Mouse (Mus musculus) megakaryocyte, adult 5-6 weeks (primary cell): ENCODE data around the gene Cdc42bpb. TPM values are rescaled to one million over a fixed set of nuclear protein-coding genes. Genes with fewer than 3 reads are reported as not detected.

Source experiments
- ATAC-seq: 2 replicates; pipeline ENCODE4 v1.8.0; 2016; ENCODE audit warnings: mild to moderate bottlenecking, inconsistent platforms; ENCODE audit not compliant: poor library complexity, severe bottlenecking
- total RNA-seq, 2 experiments: library from RNA; stranded (forward) in 1 of 2; stranded (reverse) in 1 of 2; fragments of 153-499, 151-499 nt in 1 of 2; fragments of 221-1000, 200-1000 nt in 1 of 2; gene quantifications; 2 replicates each; pipeline versions ENCODE4 v1.2.3 to v1.2.4; 2015 to 2017

Gene Cdc42bpb
- total RNA-seq, 2 experiments from 2014 or later = 12.4 to 24.6 TPM

DNA sequence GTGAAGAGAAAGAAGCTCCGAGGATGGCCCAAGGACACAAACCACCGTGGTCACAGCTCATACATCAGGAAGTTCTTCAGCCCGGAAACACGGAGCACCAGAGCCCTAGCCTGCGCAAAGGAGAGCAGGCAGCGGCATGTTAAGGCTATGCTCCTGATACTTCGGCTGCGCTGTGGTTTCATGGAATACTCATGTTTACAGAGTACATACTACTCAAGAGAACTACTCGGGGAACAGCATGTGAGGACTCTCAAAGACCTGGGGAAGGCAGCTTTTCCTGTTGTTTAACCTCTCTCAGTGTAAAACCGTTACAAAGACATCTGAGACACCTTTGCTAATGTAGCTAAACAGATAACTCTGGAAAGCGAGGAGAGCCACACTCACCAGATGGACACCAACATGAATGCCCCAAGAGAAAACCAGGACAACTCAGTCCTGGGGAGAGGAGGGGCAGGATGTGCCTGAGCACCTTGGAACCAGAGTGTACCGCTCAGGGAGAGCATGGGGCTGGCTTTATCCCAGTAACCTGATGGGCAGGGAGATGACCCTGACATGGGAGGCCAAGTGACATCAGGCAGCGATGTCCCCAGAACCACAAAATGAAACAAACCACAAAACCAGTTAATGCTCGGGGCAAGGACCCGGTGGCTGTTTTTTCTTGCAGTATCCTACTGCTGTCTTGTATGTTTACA, 27.8 kb downstream of the Cdc42bpb start:
- no peak for ATAC-seq

DNA sequence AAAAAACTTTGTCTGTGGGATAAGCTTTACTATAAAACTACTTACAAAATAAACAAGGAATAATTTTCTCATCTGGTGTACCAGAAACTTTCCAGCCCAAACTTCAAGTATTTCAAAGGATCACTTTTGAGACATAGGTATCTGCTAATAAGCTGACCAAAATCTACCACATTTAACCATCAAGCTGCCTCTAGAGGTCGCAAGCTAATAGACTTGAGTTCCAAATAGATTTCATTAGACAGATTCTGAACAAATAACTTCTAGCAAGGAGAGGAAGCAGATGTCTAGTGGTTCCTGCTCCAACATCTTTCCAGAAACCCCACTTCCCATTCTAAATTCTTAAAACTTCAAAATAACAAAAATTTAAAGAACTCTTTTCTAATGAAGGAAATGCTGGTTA, 33.6 kb downstream of the Cdc42bpb start:
- no peak for ATAC-seq

DNA sequence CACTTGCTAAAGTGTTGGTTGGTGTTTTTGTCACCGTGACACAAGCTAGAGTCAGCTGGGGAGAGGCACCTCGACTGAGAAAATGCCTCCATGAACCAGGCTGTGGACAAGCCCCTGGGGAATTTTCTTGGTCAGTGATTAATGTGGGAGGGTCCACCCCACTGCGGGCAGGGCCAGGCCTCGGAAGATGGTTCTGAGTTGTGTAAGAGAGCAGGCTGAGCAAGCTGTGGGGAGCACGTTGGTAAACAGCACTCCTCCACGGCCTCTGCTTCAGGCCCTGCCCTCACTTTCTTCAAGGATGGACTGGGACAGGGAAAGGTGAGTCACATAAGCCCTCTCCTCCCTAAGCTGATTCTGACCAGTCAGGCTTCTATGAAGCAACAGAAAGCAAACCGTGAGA, 36.8 kb downstream of the Cdc42bpb start:
- no peak for ATAC-seq

DNA sequence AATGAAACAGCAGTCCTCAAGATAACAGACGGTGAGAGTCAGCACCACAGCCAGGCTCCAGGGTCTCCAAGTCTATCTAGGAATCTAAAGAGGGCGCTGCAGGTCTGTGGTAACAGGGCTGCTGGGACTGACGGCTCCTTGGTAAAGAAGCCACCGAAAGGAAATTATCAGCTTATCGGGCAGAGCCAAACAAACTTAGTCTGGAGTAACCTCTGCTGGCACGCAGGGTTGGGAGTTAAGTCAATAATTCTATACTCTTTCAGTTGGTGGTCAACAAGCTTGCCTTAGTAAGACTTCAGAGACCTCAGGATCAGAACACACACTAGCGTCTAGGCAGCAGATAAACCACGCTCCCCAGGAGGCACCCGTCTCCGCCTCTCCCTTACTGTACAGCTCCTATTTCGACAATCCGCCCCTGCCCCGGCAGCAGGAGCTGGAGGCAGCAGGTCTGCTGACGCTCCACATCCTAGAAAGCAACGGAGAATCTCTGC, 39.6 kb downstream of the Cdc42bpb start:
- no peak for ATAC-seq

DNA sequence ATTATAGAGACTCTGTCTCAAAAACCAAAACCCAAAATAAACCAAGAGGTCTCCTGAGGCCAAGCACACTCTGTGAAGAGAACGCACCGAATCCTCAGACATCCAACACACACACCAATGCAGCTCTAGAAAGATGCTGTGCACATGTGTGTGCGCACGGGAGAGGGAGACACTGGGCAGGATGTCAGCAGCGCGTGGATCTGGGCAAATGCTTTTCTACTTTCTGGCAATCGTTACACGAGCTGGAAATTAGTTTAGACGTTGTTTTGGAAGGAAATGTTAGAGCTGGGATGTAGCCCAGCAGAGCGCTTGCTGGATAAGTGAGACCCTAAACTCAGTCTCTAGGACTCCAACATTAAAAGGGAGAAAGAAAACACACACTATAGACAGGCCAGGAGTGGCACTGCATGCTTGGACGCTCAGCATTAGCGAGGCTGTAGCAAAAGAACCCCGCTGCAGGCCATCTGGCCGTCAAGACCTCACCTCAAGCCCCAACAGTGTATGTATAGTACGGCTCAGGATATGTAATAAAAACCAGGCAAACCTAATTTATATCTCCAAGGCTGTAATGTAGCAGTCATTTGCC, 44.4 kb downstream of the Cdc42bpb start:
- ATAC-seq = no peak

DNA sequence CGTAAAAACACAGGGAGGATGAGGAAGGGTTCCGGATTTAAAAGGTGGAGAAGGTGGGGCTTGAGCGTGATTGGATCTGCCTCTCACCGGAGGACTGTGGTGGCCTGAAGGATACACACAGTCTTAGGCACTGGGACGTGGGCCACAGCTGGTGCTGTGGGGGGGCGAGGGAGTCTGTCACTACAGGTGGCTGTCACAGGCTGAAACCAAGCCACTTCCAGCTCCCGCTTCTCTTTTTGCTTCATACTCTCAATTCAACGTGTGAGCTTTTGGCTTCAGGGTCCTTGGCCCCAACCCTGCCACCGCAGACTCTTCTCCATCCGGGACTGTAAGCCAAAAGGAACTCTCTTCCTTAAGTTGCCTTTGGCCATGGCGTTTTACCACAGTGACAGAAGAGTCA, 45.1 kb downstream of the Cdc42bpb start:
- ATAC-seq = no peak

DNA sequence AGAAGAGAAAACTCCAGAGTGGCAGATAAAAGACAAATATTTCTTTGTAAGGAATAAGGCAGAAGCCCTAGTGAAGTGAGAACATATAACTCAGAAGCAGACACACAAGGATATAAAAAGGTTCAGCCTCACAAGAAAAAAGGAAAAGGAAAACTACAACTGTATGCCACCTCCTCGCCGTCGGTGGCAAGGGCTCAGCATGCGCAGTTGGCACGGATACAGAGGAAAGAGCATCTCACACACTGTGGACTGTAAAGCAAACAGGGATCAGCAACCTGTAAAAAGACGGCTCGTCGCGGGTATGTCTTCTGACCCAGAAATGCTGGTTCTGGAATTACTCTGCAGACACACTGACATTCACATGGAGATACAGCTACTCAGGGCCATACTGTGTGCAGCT, 45.9 kb downstream of the Cdc42bpb start:
- no peak for ATAC-seq

DNA sequence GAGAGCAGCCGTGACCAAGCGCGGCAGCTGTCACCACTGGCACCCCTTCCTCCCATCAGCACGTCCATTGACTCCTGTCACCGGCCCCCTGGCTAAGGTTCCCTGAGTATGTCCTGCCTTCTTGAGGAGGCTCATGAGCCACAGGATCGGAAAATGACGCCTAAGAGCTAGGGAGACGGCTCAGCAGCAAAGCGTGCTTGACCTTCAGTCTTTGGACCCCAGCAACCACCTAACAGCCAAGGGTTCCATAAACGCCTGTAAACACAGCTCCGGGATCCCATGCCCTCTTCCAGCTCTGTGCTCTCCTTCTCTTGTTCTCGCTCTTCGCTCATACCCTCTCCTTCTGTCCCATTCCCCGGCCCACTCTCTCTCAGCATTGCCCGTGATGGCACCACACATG, 48.2 kb downstream of the Cdc42bpb start:
- ATAC-seq = no peak

DNA sequence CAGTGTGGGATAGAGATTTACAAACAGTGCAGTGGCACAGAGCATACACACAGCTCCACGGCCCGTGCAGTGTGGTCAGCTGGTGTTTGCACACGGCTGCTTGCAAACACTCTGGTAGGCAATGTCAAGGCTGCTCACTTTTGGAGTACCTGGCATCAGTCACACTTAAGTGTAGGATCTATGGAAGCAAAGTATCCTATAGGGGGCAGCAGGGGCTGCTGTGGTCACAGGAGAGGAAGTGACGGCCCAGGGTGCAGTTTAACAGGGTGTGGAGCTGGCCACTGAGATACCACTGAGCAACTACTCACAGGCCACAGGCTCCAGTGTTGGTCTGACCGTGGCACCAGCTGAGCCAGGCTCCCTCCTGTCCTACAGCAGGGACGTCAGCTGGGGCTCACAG, 49.2 kb downstream of the Cdc42bpb start:
- peak; percentile 59; the same call in 1 of the 2 replicates for ATAC-seq

DNA sequence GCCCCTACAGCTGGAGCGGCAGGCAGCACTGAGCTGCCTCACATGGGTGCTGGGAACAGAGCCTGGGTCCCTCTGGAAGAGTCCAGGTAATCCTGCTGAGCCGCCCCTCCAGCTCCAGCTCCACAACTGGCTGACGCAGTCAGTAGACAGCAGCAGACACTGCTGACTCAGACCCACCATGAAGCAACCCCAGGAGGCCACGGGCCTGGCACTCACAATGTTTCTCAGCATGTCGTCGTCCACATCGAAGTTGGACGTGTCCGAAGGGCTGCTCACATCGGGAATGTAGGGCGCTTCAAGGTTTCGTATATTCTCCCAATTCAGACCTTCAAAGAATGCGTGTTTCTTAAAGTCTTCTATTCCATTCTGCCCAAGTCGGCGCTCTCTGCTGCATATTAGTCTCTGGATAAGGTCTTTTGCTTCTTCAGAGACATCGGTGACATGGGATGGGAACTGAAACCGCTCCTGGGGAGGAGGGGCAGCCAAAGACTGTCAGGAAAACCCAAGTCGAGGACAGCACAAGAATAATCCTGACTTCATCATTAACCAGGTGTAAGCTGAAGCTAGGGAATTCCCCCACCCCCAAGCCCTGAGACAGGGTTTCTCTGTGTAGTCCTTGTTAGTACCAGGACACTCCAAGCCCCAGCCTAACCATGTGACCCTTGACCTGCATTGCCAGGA, 51.6 kb downstream of the Cdc42bpb start:
- no peak for ATAC-seq

DNA sequence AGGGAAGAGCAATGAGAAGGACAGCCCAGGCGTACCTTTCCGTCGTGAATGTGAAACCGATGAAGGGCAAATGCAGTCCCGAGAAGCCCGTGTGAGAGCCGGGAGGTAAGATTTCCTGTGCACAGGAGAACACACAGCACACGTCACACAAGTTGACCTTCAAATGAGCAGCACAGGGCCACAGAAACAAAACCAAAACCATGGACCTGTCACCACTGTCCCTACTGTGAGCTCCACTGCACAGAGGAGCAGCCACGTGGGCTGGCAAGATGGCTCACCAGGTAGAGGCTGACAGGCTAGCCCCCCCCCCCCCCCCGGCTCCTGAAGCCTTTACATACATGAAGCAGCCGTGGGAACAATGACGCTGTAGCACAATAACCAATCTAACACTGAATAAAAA, 52.6 kb downstream of the Cdc42bpb start:
- ATAC-seq = no peak

DNA sequence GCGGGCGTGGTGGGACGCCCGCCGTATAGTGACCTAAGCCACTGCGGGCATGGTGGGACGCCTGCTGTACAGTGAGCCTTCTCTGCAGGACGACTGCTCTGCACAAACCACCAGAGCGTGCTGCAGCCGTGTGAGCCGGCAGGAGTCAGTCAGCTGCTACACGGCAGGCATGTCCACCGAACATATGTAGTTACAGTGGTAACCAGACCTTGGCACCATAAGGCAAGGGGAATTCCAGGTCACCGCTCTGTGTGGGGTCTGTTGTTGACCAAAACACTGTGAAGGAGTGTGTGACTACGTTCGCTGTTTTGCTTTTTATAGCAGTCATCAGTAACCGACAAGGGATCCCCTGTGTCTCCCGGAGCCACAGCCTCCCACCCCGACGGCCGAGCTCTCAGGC, 53.0 kb downstream of the Cdc42bpb start:
- ATAC-seq = no peak

DNA sequence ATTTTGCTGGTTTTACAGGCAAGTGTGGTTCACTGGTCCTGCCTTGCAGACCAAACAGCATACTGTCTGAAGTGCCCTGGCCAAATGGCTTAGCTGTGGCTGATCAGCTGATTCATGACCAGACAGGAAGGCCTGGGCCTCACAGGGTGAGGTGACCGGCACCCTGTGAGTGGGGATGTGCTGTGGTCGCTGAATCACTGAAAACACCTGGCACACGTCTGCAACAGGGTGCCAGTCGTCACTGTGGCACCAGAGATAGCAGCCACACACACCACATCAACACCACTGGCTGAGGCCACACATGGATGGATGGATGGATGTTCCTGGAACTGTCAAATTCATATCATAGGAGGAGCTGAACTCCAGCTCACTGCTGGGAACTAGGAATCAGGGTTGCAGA, 54.1 kb downstream of the Cdc42bpb start:
- no peak for ATAC-seq

DNA sequence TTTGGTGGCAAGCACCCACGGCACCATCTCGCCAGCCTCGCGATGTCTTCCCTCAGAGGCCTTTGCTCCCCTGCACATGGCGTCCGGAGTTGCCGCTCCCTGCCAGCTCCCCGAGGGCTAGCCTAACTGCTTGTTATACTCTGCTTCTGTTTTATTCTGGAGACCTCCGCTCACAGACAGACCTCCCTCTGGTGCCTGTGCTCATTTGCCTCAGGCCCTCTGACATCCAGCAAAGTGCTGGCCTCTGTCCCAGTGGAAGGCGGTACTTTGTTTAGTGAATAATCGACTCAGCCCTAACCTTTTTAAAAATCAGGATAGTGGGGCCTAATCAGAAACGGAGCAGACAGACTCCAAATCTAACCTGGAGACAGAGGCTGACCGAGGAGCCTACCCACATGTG, 55.7 kb downstream of the Cdc42bpb start:
- no peak for ATAC-seq

DNA sequence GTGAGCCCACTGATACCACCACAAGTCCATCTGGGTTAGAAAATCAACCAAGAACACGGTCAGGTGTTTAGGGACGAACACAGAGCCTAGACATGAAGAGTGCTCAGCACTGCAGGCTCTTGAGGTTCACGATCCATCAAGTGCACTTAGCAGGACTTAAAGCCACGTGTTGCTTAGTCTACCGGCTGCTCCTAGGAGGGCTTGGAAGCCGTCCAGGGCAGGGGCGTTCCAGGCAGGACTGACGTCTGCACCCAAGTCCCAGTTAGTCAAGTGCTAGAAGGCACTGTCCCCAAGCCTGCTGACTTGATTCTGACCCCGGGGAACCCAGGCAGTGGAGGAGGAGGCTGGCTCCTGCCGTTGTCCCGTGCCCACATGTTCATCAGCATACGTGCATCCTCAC, 57.0 kb downstream of the Cdc42bpb start:
- no peak for ATAC-seq

DNA sequence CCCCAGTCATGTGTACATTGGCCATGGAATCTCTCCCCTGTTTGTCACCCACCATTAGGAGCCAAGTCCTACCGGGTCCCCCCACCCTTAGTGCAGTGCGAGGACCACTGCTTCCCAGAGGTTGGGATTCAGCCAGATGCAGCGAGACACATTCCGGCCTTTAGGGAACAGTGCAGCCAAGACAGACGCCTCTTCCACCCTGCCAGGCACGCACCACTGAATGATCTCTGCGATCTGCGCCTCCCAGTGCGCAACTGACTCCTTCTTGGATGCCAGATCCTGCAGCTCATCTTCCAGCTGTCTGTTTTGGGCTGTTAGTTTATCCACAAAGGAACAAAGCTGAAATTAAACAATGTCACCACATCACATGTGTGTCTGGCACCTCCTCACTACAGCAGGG, 59.8 kb downstream of the Cdc42bpb start:
- no peak for ATAC-seq

DNA sequence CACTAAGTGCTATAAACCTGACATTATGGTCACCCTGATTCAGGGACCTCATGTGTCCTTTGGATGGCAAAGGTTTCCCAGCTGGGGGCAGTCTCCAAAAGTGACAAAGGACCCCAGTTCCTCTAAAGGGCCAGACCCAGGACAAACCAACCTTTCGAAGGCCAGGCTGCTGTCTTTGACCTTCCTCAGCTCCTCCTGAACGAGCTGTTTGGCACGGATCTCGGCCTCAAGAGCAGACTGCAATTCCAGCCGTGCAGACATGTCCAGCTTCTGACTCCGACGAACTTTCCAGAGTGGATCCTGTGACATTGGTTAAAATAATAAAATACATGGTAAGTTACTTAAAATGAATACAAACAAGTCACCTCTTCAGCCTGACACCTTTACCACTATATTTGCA, 63.2 kb downstream of the Cdc42bpb start:
- no peak for ATAC-seq

DNA sequence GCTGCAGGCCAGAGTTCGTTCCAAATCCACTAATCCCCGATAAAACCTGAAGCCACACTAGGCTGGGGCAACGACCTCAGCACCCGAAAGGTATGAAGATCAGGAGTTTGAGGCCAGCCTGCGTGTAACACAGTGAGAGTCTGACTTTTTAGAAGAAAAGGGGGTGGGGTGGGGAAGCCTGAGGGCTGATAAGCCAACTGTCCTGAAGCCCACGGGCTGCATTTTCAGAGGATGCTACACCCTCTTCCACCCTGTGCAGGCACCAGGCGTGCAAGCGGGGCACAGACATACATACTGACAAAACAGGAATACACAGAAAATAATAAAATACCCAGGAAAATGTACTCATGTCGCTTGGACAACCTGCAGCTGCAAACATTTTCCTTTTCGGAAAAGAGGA, 65.7 kb downstream of the Cdc42bpb start:
- no peak for ATAC-seq

DNA sequence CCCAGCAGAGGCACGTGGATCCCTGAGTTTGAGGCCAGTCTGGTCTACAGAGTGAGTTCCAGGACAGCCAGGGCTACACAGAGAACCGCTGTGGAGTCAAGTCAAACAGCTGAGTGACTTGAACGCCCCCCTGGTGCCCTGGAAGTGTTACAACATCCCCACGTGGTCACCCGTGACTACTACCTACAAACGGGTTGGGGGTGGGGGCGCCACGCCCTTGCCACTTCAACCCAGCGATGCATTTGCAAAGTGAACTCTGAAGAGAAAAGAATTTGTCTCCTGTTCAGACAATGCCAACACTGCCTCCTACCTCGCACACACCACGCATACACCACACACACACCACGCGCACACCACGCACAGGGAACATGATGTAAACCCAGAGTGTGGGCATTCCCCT, 67.6 kb downstream of the Cdc42bpb start:
- no peak for ATAC-seq

DNA sequence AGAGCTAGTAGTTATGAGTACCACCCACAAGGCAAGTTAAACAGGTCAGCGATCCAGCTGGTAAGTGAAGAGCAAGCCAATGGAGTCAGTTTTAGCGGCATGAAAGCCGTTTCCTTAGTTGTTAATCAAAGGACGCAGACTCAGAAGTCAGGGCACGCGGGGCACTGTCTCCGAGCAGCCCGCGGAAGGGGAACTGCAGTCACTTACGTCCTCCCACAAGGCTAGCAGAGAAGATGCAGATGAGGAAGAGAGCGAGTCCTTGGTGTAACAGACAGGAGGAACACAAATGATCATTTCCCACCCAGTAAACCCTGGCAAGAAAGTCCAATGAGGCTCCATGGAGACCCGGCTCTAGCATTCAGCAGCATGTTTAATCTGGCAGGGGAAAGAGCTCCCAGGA, 68.3 kb downstream of the Cdc42bpb start:
- ATAC-seq = peak; percentile 89

DNA sequence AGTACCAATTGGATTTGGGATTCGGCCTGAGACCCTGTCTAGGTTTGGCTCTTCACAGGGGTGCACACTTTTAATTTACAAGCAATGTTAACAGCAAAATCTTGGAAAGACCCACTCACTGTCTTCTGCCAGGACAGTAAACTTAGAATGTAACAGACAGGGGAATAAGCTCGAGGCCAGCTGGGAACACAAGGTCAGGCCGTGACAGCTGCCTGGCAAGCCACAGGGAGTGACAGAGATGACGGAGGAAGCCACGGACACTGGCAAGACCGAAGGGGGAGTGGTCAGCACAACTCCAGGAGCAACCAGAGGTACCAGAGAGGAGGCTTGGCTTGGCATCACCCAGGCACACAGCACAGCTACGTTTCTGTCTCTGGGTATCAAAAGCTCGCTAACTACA, 70.7 kb downstream of the Cdc42bpb start:
- ATAC-seq = no peak

DNA sequence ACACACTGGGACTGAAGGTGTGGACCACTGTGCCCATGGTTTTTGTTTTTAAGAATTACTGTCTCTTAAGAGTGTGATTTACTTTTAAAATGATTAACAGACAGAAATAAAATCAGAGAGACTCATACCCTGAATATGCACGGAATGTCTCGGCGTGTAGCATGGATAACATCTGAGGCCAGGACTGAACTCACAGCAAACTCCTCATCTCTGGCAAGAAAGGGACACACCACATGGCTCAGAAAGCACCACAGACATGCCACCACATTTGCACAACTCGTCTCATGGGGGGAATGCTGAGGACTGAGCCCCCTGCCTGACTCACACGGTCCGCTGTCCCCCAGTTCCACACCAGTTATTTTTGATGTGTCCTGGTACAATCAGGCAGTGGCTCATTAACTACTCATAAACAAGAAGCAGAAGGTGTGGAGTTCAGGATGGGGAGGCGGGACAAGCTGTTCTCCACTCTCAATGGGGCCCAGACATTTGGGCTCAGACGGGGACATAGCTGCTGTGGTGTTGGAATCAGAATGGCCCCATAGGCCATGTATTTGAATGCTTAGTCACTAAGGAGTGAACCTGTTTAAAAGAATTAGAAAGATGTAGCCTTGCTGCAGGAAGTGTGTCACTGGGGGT, 73.7 kb downstream of the Cdc42bpb start:
- ATAC-seq = no peak
